Mouse (Mus musculus): ENCODE measurements at regions not wholly inside any gene's neighbourhood (a gene's known extent, or its start where the extent isn't known, plus 50 kb on each side); places are given as distances from the start of the nearest gene placed in this dataset.

DNA sequence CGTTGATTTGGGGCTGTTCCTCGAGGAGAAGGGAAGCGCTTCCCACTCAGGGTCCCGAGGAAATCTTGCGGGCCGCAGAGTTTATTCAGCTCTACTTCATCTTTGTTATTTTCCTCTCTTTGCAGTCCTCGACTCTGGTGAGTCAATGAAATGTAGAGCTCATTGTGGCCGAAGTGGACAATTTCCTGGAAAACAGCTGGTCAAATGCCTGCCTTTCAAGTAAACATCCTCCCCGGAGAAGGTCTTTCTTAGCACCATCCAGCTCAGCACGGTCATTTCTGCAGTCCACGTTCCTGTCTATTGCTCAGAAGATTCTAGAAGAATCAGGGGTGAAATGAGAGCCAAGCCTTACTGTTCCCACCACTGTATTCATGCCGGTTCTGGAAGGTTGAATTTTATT lies 133.0 kb downstream of the Bcas1 start:
- Histone ChIP-seq H3K4me1 (ENCODE audit: insufficient read depth, low read length) (peaks cover 24% of the 10 kb centered on the region), H3K9ac (replicated peaks; ENCODE audit: low read length) (no peak overlapping the region), H3K36me3 (ENCODE audit: insufficient read depth, low read length) (no peaks in the 10 kb centered on the region), H3K4me2 (replicated peaks; ENCODE audit: low read depth, low read length) (no peak overlapping the region), H3K4me3 (ENCODE audit: low read length) (no peak overlapping the region), H3K27ac (ENCODE audit: low read length) (no peak overlapping the region), H3K27me3 (ENCODE audit: insufficient read depth, low read length) (no peaks in the 10 kb centered on the region), H3K9me3 (ENCODE audit: low read length) (no peaks in the 10 kb centered on the region)
- 74% methylated on average over 12 of the region's 12 CpGs for WGBS
- ATAC-seq (ENCODE audit: low FRiP score, low TSS enrichment): no peak

DNA sequence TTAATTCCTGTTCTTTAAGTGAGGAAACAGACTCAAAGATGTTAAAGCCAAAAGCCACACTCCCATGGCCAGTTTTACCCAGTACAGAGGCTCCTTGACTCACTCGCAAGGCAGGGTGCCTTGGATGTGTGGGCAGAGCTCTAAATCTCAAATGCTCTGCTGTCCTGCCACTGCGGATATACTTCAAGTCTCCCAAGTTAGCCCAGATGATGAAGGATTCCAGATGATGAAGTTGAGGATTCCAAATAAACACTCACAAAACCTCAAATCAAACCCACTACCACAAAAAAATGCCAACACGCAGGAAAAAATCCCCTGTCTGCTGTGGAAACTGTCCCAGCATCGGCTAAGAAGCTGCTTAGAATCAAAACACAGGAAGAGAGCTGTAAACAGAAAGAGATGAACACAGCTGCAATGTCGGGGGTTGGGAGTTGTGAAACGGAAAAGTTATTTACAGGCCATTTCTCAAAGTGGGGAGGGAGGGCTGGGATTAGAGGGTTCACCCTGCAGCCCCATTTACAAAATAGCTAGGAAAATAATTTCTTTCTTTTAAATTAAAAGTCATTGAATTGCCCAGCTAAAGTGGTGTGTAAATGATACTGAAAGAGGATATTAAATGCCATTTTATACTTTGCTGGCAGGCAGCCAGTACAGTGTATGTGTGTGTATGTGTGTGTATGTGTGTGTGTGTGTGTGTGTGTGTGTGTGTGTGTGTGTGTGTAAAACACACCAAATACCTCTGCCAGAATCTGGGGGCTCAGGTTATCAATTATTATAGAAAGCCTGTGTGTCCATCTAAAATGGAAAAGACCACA lies 135.6 kb downstream of the Bcas1 start:
- Histone ChIP-seq H3K4me2 (replicated peaks; ENCODE audit: low read depth, low read length) (0 out of 2 replicates have a peak overlapping the region, but pooled peaks have one; percentile 9), H3K27ac (ENCODE audit: low read length) (peak overlapping the region; percentile 47), H3K27me3 (ENCODE audit: insufficient read depth, low read length) (no peaks in the 10 kb centered on the region), H3K4me1 (ENCODE audit: insufficient read depth, low read length) (peaks cover 37% of the 10 kb centered on the region), H3K9me3 (ENCODE audit: low read length) (no peaks in the 10 kb centered on the region), H3K36me3 (ENCODE audit: insufficient read depth, low read length) (no peaks in the 10 kb centered on the region), H3K4me3 (ENCODE audit: low read length) (no peak overlapping the region), H3K9ac (replicated peaks; ENCODE audit: low read length) (peak overlapping the region; percentile 40)
- WGBS: 14% methylated on average over 6 of the region's 6 CpGs
- ATAC-seq (ENCODE audit: low FRiP score, low TSS enrichment): no peak

DNA sequence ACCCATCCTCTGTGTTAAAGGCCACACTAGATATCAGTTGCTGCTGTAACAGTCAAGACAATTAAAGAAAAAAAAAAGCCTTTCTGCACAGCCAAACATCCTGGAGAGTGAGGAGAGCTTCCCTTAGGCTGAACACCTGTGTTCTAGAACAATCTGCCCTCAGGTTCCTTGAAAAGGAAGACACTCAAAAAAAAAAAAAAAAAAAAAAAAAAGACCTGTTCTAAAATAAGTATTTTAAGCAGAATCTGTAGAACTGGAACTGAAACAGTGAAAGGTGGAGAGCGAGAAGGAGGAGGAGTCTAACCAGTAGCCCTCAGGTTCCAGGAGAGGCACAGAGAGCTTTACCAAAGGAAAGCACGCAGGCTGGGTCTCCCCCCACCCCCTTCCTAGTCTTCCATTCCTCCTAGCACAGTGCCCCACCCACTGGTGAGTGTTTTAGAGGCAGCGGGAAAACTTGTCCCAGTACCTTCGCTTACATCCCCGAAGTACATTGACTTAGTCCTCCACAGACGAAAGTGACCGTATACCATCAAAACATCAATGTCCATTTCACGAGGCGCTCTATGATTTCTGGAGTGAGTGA lies 138.2 kb downstream of the Bcas1 start:
- 80% methylated on average over 9 of the region's 9 CpGs for WGBS
- Histone ChIP-seq H3K9me3 (ENCODE audit: low read length) (no peaks in the 10 kb centered on the region), H3K36me3 (ENCODE audit: insufficient read depth, low read length) (no peaks in the 10 kb centered on the region), H3K4me1 (ENCODE audit: insufficient read depth, low read length) (peaks cover 37% of the 10 kb centered on the region), H3K27me3 (ENCODE audit: insufficient read depth, low read length) (no peaks in the 10 kb centered on the region), H3K4me3 (ENCODE audit: low read length) (no peak overlapping the region), H3K4me2 (replicated peaks; ENCODE audit: low read depth, low read length) (no peak overlapping the region), H3K9ac (replicated peaks; ENCODE audit: low read length) (no peak overlapping the region), H3K27ac (ENCODE audit: low read length) (no peak overlapping the region)
- ATAC-seq (ENCODE audit: low FRiP score, low TSS enrichment): no peak

DNA sequence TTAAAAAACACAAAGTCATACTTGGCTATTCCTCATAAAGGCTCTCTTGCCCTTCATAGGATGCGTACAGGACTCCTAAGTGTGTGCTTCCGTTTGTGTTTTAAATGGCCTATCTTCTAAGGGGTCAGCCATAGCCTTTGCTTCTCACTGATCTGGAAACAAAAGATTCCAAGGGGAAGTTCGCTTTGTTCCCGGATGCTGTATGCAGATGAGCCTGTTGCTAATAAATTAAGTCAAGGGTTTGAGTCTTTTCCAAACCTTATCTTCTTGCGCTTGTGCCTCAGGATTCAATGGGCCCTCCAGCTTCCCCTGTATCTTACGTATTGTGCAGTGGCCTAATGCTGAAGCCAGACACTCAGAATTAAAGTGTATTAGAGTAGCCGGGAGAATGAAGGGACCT lies 138.9 kb downstream of the Bcas1 start:
- Histone ChIP-seq H3K36me3 (ENCODE audit: insufficient read depth, low read length) (no peaks in the 10 kb centered on the region), H3K4me2 (replicated peaks; ENCODE audit: low read depth, low read length) (no peak overlapping the region), H3K4me3 (ENCODE audit: low read length) (no peak overlapping the region), H3K27ac (ENCODE audit: low read length) (no peak overlapping the region), H3K27me3 (ENCODE audit: insufficient read depth, low read length) (no peaks in the 10 kb centered on the region), H3K9me3 (ENCODE audit: low read length) (no peaks in the 10 kb centered on the region), H3K9ac (replicated peaks; ENCODE audit: low read length) (no peak overlapping the region), H3K4me1 (ENCODE audit: insufficient read depth, low read length) (peaks cover 37% of the 10 kb centered on the region)
- 70% methylated on average over 7 of the region's 7 CpGs for WGBS
- no peak for ATAC-seq (ENCODE audit: low FRiP score, low TSS enrichment)

DNA sequence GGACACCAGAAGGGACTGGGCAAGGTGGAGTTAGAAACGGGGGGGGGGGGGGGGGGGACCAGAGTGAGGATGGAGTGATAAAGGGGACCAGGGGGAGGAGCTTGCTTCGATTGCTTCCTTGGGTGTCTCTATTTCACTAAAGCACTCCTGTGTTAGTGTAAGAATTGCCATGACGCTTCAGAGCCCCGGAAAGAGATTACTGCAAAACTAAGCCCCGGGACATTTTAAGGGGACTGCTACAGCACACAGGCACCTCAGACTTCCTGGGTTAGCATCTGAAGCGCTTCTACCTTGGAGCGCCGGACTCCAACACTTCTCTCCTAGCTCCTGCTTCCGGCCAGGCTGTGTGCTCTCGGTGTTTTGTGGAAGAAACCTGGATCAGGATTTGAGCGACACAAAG lies 139.4 kb downstream of the Bcas1 start:
- Histone ChIP-seq H3K9ac (replicated peaks; ENCODE audit: low read length) (peak overlapping the region; percentile 50), H3K4me1 (ENCODE audit: insufficient read depth, low read length) (peaks cover 37% of the 10 kb centered on the region), H3K4me2 (replicated peaks; ENCODE audit: low read depth, low read length) (peak overlapping the region; percentile 82), H3K4me3 (ENCODE audit: low read length) (no peak overlapping the region), H3K36me3 (ENCODE audit: insufficient read depth, low read length) (no peaks in the 10 kb centered on the region), H3K9me3 (ENCODE audit: low read length) (no peaks in the 10 kb centered on the region), H3K27me3 (ENCODE audit: insufficient read depth, low read length) (no peaks in the 10 kb centered on the region), H3K27ac (ENCODE audit: low read length) (peak overlapping the region; percentile 70)
- 10% methylated on average over 10 of the region's 11 CpGs for WGBS
- ATAC-seq (ENCODE audit: low FRiP score, low TSS enrichment): no peak

DNA sequence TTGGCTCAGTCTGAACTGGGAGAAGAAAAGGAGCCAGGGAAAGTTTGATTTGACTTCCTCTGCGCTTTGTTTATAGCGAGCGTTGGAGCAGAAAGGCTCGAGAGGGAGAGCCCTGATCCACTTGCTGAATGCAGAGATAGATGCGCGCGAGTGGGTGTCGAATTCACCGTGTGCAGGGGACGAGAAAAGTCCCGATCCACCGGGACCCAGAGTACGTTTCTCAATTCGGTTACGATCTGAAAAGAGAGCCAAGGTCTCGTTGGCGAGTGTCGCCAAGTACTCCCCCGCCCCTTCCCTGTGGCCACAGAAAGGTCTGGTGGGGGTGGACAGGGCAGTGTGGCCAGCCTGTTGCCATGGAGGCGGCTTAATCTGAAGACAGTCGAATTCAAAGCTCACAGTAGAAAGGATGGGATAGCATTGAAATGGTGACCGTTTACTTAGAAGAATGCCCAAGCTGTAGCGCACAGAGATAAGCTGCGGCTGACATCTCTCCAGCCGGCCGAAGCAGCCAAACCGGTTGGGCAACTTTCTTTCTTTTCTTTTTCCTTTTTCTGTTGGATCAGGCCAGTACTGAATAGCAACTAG lies 139.5 kb upstream of the Zfp217 start:
- H3K36me3 ChIP-seq (ENCODE audit: insufficient read depth, low read length): no peaks in the 10 kb centered on the region
- peaks cover 33% of the 10 kb centered on the region for H3K4me1 ChIP-seq (ENCODE audit: insufficient read depth, low read length)
- peak overlapping the region; percentile 90 for H3K27ac ChIP-seq (ENCODE audit: low read length)
- no peaks in the 10 kb centered on the region for H3K27me3 ChIP-seq (ENCODE audit: insufficient read depth, low read length)
- H3K9me3 ChIP-seq (ENCODE audit: low read length): no peaks in the 10 kb centered on the region
- H3K4me3 ChIP-seq (ENCODE audit: low read length): peak overlapping the region; percentile 52
- peak; percentile 79 for ATAC-seq (ENCODE audit: low FRiP score, low TSS enrichment)
- H3K9ac ChIP-seq (replicated peaks; ENCODE audit: low read length): peak overlapping the region; percentile 72
- H3K4me2 ChIP-seq (replicated peaks; ENCODE audit: low read depth, low read length): peak overlapping the region; percentile 82
- WGBS: under 1% methylated on average over 27 of the region's 27 CpGs

DNA sequence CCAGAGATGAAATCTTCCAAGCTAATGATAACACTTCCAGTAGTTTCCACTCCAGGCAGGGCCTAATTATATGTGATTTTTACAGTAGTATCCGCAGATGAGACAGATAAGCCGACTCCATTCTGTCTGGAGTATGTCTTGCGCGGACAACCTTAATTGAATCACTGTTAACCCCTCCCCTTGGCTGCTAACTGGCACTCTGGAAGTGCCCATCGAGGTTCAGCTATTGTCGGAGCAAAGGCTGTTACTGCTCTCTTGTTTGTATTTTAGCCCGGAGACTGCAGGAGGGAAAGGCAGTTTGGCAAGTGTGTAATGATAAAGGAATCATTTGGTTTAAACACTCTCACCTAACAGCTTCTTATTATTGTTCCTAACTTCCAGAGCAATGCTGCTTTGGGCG lies 138.9 kb upstream of the Zfp217 start:
- Histone ChIP-seq H3K4me1 (ENCODE audit: insufficient read depth, low read length) (peaks cover 27% of the 10 kb centered on the region), H3K4me3 (ENCODE audit: low read length) (peak overlapping the region; percentile 52)
- 7% methylated on average over 8 of the region's 8 CpGs for WGBS

DNA sequence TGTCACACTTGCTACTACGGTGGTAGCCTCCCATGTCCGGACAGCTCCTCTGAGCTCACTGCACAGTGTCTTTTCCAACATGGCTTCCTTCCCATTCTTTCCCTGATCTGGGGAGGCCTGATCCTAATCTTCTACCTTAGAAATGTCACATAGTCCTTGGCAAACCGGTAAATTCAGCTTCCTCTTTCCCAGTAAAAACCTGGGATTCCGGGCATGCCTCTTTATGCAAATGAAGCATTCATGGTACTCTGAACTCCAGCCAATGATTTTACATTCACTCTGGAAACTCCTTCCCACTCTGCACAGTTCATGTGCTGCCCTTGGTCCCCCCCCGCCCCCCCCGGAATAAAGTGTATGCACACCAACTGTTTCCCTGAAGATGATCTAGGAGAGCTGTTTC lies 134.6 kb upstream of the Zfp217 start:
- peaks cover 6% of the 10 kb centered on the region for H3K4me1 ChIP-seq (ENCODE audit: insufficient read depth, low read length)
- H3K27me3 ChIP-seq (ENCODE audit: insufficient read depth, low read length): no peaks in the 10 kb centered on the region
- no peak overlapping the region for H3K4me2 ChIP-seq (replicated peaks; ENCODE audit: low read depth, low read length)
- H3K9me3 ChIP-seq (ENCODE audit: low read length): no peaks in the 10 kb centered on the region
- no peak overlapping the region for H3K4me3 ChIP-seq (ENCODE audit: low read length)
- no peaks in the 10 kb centered on the region for H3K36me3 ChIP-seq (ENCODE audit: insufficient read depth, low read length)
- H3K9ac ChIP-seq (replicated peaks; ENCODE audit: low read length): no peak overlapping the region
- WGBS: 62% methylated on average over 6 of the region's 6 CpGs
- ATAC-seq (ENCODE audit: low FRiP score, low TSS enrichment): no peak
- H3K27ac ChIP-seq (ENCODE audit: low read length): no peak overlapping the region

More for the DNA sequence above, 138.9 kb upstream of the Zfp217 start:
- peak overlapping the region; percentile 72 for H3K9ac ChIP-seq (replicated peaks; ENCODE audit: low read length)
- H3K27ac ChIP-seq (ENCODE audit: low read length): peak overlapping the region; percentile 90
- H3K27me3 ChIP-seq (ENCODE audit: insufficient read depth, low read length): no peaks in the 10 kb centered on the region
- H3K4me2 ChIP-seq (replicated peaks; ENCODE audit: low read depth, low read length): peak overlapping the region; percentile 82
- ATAC-seq (ENCODE audit: low FRiP score, low TSS enrichment): no peak
- H3K36me3 ChIP-seq (ENCODE audit: insufficient read depth, low read length): no peaks in the 10 kb centered on the region
- H3K9me3 ChIP-seq (ENCODE audit: low read length): no peaks in the 10 kb centered on the region

DNA sequence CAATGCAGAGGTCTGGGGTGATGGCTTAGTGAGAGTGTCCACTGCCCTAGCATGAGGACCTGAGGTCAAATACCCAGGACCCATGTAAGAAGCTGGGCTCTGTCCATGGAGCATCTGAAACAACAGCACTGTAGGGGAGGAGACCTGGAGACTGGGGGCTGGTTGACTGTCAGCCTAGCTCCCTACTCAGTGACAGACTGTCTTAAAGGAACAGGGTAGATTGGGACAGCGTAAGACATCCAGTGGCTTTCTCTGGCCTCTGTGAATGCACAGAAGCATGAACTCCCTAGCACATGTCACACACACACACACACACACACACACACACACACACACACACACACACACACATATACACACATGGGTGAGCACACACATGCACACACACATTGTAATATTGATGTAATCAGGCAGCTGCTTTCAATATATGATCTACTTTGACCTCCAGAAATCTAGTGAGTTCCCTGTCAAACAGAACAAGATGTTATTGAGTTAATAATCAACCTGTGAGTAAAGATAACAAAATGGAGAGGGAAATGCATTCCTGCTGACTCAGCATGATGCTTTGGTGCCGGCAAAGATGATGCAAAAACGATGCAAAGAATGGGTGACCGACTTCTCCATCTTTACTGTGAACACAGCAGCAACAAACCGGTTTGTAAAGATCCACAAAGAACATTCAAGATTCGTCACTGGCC lies 133.6 kb upstream of the Zfp217 start:
- H3K36me3 ChIP-seq (ENCODE audit: insufficient read depth, low read length): no peaks in the 10 kb centered on the region
- no peak overlapping the region for H3K4me2 ChIP-seq (replicated peaks; ENCODE audit: low read depth, low read length)
- 75% methylated on average over 6 of the region's 6 CpGs for WGBS
- H3K27ac ChIP-seq (ENCODE audit: low read length): no peak overlapping the region
- peaks cover 7% of the 10 kb centered on the region for H3K4me1 ChIP-seq (ENCODE audit: insufficient read depth, low read length)
- no peaks in the 10 kb centered on the region for H3K9me3 ChIP-seq (ENCODE audit: low read length)
- no peaks in the 10 kb centered on the region for H3K27me3 ChIP-seq (ENCODE audit: insufficient read depth, low read length)
- H3K9ac ChIP-seq (replicated peaks; ENCODE audit: low read length): no peak overlapping the region
- no peak for ATAC-seq (ENCODE audit: low FRiP score, low TSS enrichment)
- no peak overlapping the region for H3K4me3 ChIP-seq (ENCODE audit: low read length)

Measured in kidney, embryonic 16.5 days (tissue).